Mouse (Mus musculus) brain, embryonic 14.5 days (tissue): ENCODE data around the gene Lrrc75a. TPM values are rescaled to one million over a fixed set of nuclear protein-coding genes. Genes with fewer than 3 reads are reported as not detected.

ENCODE experiments used
- DNase-seq: peaks from one replicate; pipeline ENCODE4 v3.0.0-alpha.2; 2011; ENCODE audit warnings: low read depth
- CTCF ChIP-seq: fragments of 200-500 bp; IDR thresholded peaks from 2 replicates; pipeline ENCODE4 v1.5.1; 2012; ENCODE audit warnings: inconsistent platforms, mild to moderate bottlenecking, moderate library complexity, borderline replicate concordance; ENCODE audit not compliant: insufficient read depth, insufficient read length; ENCODE audit errors: extremely low read depth
- POLR2A ChIP-seq: fragments of 200-500 bp; IDR thresholded peaks from 2 replicates; pipeline ENCODE4 v1.6.1; 2012; ENCODE audit warnings: mild to moderate bottlenecking, inconsistent platforms, borderline replicate concordance; ENCODE audit not compliant: poor library complexity, insufficient read depth, insufficient read length, severe bottlenecking; ENCODE audit errors: extremely low read depth
- polyA plus RNA-seq: library from polyadenylated mRNA; depleted of rRNA; stranded (reverse); fragments of >200 nt; gene quantifications from 2 replicates; pipeline ENCODE4 v1.2.3, GENCODE M21; 2012; rRNA removed

The Lrrc75a gene
- polyA plus RNA-seq, 1 experiment, result 23.4 TPM

DNA sequence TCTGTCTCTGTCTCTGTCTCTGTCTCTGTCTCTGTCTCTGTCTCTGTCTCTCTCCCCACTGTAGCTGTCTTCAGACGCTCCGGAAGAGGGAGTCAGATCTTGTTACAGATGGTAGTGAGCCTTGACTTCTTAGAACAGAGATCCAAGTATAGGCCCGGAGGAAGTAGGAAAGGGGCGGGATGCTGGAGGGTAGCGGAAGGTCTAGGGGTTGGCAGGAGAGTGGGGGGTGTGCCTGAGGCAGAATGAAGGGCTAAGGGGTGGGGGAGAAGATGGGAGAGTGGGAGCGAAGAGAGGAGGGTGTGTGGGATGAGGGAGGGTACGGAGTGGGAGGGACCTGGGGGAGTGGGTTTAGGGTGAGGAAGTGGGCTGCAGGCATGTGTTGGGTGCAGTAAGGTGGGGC, 82.6 kb downstream of the Lrrc75a start:
- DNase-seq, result no peak
- no peak for TF ChIP-seq CTCF
- TF ChIP-seq POLR2A, result no peak

DNA sequence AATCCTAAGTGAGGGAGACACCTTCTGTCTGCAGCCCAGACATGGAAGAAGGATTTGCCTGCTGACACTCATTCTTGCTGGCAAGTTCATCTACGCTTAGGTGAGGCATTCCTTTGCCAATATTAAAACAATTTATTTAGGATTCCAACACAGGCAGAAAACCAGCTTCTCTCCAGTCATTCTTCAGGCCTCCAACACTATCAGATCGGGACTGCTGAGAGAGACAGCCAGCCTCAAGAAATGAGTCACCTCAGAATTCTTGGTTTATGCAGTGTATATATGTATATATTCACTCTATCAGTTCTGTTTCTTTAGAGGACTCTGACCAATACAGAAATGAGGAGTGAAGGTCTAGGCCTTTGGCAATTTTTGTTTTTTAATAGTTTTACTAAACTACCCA, 84.7 kb downstream of the Lrrc75a start:
- TF ChIP-seq CTCF (no peak), POLR2A (no peak)
- no peak for DNase-seq

DNA sequence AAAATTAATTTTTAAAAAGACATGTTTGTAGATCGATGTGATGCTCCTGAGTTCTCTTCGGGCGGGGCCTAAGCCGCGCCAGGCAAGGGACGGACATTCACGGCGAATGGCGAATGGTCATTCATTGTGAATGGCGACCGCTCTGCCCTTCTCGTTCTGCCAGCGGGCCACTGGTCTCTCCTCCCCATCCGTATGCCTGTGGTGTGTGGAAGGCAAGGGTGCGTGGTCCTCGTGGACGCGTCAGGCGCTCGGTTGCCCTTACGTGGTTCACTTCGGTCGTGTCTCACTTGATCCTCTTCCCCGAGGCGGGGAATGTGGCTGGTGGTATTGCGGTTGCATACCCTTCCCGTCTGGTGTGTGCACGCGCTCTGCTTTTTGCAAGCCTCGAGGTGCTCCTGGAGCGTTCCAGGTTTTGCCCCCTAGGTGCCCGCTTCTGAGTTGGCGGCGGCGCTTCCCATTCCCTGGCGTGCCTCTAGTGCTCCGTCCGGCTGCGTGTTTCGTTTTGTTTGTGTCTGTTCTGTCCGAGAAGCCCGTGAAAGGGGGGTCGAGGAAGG, 87.8 kb downstream of the Lrrc75a start:
- TF ChIP-seq CTCF (no peak), POLR2A (no peak)
- DNase-seq, result peak; percentile 19

DNA sequence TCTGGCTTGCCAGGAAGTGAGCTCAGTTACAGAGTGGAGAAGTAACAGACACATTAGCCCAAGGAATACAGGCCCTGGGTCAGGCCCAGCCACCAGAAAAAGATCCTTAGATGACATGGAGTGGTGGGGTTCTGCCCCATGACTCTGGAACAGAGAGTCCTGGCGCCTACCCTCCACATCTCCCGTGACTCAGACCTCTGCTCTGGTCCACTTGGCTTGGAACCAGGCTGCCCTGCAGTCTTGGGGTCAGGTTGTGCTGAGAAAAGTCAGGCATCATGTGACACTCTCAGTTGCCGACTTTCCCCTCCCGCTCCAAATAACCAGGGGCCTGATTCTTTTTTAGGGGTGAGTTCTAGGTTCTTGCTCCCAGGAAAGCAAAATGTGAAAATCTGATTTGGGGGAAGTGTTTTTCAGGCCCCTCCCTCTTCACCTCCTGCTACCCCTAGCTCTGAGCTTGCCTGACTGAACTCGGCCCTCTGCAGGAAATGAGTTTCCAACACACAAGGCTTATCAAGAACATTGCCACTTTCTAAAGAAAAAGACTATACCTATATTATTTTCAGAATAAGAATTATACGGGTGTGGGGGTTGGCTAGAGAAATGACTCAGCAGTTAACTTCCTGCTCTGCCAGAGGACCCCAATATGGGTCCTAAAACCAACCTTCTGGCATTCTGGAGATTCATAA, 89.2 kb downstream of the Lrrc75a start:
- no peak for TF ChIP-seq CTCF
- no peak for TF ChIP-seq POLR2A
- DNase-seq, result no peak

DNA sequence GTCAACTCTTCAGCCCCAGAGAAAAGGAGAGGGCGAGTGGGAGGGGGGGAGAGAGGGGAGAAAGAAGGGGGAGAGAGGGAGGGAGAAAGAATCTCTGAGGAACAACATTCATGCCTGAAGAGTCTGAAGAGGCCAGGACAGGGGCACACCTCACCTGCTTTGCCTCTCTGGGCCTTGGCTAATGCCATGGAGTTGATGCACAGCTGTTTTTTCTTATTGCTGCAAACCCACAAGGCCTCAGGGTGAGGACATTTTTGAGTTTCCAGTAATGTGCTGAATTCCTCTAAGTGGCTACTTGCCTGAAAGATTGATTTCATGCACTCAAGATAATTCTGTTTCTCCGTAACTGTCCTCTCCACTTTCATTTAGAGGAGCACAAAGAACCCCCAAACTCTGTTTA, 90.2 kb downstream of the Lrrc75a start:
- DNase-seq, result no peak
- no peak for TF ChIP-seq POLR2A
- TF ChIP-seq CTCF, result no peak

DNA sequence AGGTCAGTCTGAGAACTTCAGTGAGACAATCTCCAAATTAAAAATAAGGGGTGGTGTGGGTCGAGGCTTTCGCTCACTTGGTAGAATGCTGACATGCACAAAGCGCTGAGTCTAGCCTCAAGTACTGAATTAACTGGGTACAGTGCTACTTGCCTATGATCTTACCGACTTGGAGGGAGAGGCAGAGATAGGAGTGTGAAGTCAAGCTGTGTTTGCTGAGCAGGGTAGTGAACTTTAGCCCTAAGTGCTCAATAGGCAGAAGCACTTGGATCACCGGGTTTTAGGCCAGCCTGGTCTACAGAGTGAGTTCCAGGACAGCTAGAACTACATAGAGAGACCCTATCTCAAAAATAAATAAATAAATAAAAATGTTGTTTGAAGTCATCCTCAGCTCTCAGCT, 91.1 kb downstream of the Lrrc75a start:
- TF ChIP-seq CTCF (no peak), POLR2A (no peak)
- DNase-seq, result no peak

DNA sequence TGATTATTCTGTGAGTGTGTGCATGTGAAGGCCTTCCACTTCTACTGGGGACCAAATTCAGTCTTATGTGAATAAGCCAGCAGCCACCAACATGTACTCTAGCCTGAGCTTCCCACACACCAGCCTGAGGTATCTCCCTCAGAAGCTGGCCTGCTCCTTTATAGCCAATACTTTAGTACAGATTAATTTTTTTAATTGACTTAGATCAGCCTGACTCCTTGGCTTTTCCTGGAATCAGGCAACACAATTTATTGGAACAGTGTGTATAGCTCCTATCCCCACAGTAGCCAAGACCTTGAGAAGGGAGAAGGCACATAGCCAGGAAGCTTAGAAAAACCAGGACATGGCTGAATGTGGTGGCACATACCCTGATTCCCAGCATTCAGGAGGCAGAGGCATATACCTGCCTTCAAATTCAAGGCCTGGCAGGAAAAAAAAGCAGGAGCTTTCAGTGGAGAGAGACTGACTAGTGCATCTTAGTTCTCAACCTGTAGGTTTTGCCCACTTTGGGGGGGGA, 92.4 kb downstream of the Lrrc75a start:
- DNase-seq, result no peak
- TF ChIP-seq POLR2A, result no peak
- TF ChIP-seq CTCF, result no peak

DNA sequence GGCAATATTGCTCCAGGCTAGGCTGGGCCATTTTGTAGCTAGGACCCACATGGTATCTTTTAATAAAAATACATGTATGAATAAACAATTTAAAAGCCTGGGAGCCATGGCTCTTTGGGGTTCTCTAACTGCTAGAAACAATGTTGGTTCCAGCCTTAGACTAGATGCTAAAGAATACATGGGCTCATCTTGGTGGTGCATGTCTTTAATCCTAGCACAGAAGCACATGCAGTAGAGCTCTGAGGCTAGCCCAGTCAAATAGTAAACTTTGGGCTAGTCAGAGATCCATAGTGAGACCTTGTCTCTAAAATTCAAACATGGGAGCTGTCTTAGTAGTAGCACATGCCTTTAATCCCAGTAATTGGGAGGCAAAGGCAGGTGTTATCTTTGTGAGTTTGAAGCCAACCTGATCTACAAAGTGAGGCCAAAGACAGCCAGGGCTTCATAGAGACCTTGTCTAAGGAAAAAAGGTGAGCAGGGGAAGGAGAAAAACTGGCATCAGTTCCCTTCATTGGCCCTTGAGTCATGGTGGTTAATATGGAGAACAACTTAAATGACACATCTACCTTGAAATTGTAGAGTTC, 93.3 kb downstream of the Lrrc75a start:
- TF ChIP-seq CTCF (no peak), POLR2A (no peak)
- DNase-seq, result no peak

Other genes starting within 250 kb of the Lrrc75a start
- gene Pigl, start 190.1 kb downstream of the Lrrc75a start, polyA plus RNA-seq, result 6.8 and 8.2 TPM in 2 replicates
- 132 and 164 TPM in 2 replicates for gene Ncor1, start 190.0 kb downstream of the Lrrc75a start, polyA plus RNA-seq
- 112 and 180 TPM in 2 replicates for gene Cenpv, start 109.3 kb downstream of the Lrrc75a start, polyA plus RNA-seq
- gene Ubb, start 97.4 kb downstream of the Lrrc75a start, polyA plus RNA-seq, result 4,191 and 5,062 TPM in 2 replicates
- gene Trpv2, start 74.0 kb downstream of the Lrrc75a start, polyA plus RNA-seq, result 20.5 and 26.3 TPM in 2 replicates
- gene Mmgt2, start 141 bp upstream of the Lrrc75a start, polyA plus RNA-seq, result 29.0 and 35.4 TPM in 2 replicates
- 14.4 and 16.2 TPM in 2 replicates for gene Zfp287, start 83.4 kb upstream of the Lrrc75a start, polyA plus RNA-seq
- gene Gm10428, start 104.6 kb upstream of the Lrrc75a start, polyA plus RNA-seq, result not detected in 2 replicates
- 19.8 and 21.0 TPM in 2 replicates for gene Zfp286, start 140.9 kb upstream of the Lrrc75a start, polyA plus RNA-seq
- gene Trim16, start 171.7 kb upstream of the Lrrc75a start, polyA plus RNA-seq, result 4.1 and 5.7 TPM in 2 replicates
- gene Fbxw10, start 198.5 kb upstream of the Lrrc75a start, polyA plus RNA-seq, result 0.20 and 0.45 TPM in 2 replicates
- gene Tvp23b, start 230.9 kb upstream of the Lrrc75a start, polyA plus RNA-seq, result 25.7 and 29.3 TPM in 2 replicates